Mouse (Mus musculus) splenic B cell, adult 2 months (primary cell): ENCODE results near the gene Kif12.

ENCODE experiments used
- DNase-seq: peaks from one replicate; pipeline ENCODE4 v3.0.0-alpha.2; 2011; ENCODE audit warnings: low read depth, low spot score
- H3K27me3 ChIP-seq: 2 replicates; pipeline ENCODE4 v1.6.1; 2012; ENCODE audit warnings: mild to moderate bottlenecking, low read length, moderate library complexity, mixed read lengths; ENCODE audit not compliant: control insufficient read depth, poor library complexity, insufficient read depth, severe bottlenecking
- H3K36me3 ChIP-seq: 2 replicates; pipeline ENCODE4 v1.6.1; 2012; ENCODE audit warnings: mild to moderate bottlenecking, low read length, moderate library complexity, mixed read lengths; ENCODE audit not compliant: control insufficient read depth, poor library complexity, insufficient read depth, severe bottlenecking

Kif12 gene

GRCm38 (mm10) chr4:63171969-63172685, at the start of gene Kif12:
Gene Kif12, minus strand, starts transcription at chr4:63172131.
- H3K27me3 ChIP-seq = no peaks in the 10 kb centered on the region
- no peak for DNase-seq
- no peaks in the 10 kb centered on the region for H3K36me3 ChIP-seq

GRCm38 (mm10) chr4:63221096-63221958, 49.4 kb upstream of the Kif12 start:
- no peak for DNase-seq
- Histone ChIP-seq H3K27me3 (no peaks in the 10 kb centered on the region), H3K36me3 (no peaks in the 10 kb centered on the region)

GRCm38 (mm10) chr4:63219635-63220034, 47.7 kb upstream of the Kif12 start:
- no peaks in the 10 kb centered on the region for H3K36me3 ChIP-seq
- no peaks in the 10 kb centered on the region for H3K27me3 ChIP-seq
- DNase-seq = no peak

GRCm38 (mm10) chr4:63219059-63219458, 47.1 kb upstream of the Kif12 start:
- no peaks in the 10 kb centered on the region for H3K36me3 ChIP-seq

GRCm38 (mm10) chr4:63217513-63217912, 45.6 kb upstream of the Kif12 start:
- no peaks in the 10 kb centered on the region for H3K36me3 ChIP-seq
- H3K27me3 ChIP-seq = no peaks in the 10 kb centered on the region
- DNase-seq = peak; percentile 42

More at GRCm38 (mm10) chr4:63219059-63219458, 47.1 kb upstream of the Kif12 start:
- no peak for DNase-seq
- no peaks in the 10 kb centered on the region for H3K27me3 ChIP-seq

GRCm38 (mm10) chr4:63216566-63216965, 44.6 kb upstream of the Kif12 start:
- H3K27me3 ChIP-seq = no peaks in the 10 kb centered on the region
- no peaks in the 10 kb centered on the region for H3K36me3 ChIP-seq
- no peak for DNase-seq

GRCm38 (mm10) chr4:63215993-63216531, 44.1 kb upstream of the Kif12 start:
- DNase-seq = peak; percentile 46
- Histone ChIP-seq H3K27me3 (no peaks in the 10 kb centered on the region), H3K36me3 (no peaks in the 10 kb centered on the region)

- peak; percentile 78 for DNase-seq
- no peaks in the 10 kb centered on the region for H3K36me3 ChIP-seq
Measured at GRCm38 (mm10) chr4:63215185-63215992, 43.5 kb upstream of the Kif12 start.

GRCm38 (mm10) chr4:63213907-63214621, 42.1 kb upstream of the Kif12 start, which contains the start of gene Col27a1:
Gene Col27a1, plus strand, starts transcription at chr4:63214004.
- DNase-seq = peak; percentile 54
- H3K27me3 ChIP-seq = no peaks in the 10 kb centered on the region
- H3K36me3 ChIP-seq = no peaks in the 10 kb centered on the region

More at GRCm38 (mm10) chr4:63215185-63215992, 43.5 kb upstream of the Kif12 start:
- H3K27me3 ChIP-seq = no peaks in the 10 kb centered on the region

- DNase-seq = peak; percentile 47
- no peaks in the 10 kb centered on the region for H3K36me3 ChIP-seq
- no peaks in the 10 kb centered on the region for H3K27me3 ChIP-seq
Measured at GRCm38 (mm10) chr4:63205583-63205982, 33.7 kb upstream of the Kif12 start.

GRCm38 (mm10) chr4:63203874-63204273, 31.9 kb upstream of the Kif12 start:
- no peaks in the 10 kb centered on the region for H3K36me3 ChIP-seq

GRCm38 (mm10) chr4:63199366-63199765, 27.4 kb upstream of the Kif12 start:
- H3K27me3 ChIP-seq = no peaks in the 10 kb centered on the region
- H3K36me3 ChIP-seq = no peaks in the 10 kb centered on the region

More at GRCm38 (mm10) chr4:63203874-63204273, 31.9 kb upstream of the Kif12 start:
- no peaks in the 10 kb centered on the region for H3K27me3 ChIP-seq
- no peak for DNase-seq

GRCm38 (mm10) chr4:63194366-63194765, 22.4 kb upstream of the Kif12 start:
- no peaks in the 10 kb centered on the region for H3K27me3 ChIP-seq
- no peak for DNase-seq

More at GRCm38 (mm10) chr4:63199366-63199765, 27.4 kb upstream of the Kif12 start:
- no peak for DNase-seq

GRCm38 (mm10) chr4:63191641-63192040, 19.7 kb upstream of the Kif12 start:
- DNase-seq = no peak
- Histone ChIP-seq H3K27me3 (no peaks in the 10 kb centered on the region), H3K36me3 (no peaks in the 10 kb centered on the region)

More at GRCm38 (mm10) chr4:63194366-63194765, 22.4 kb upstream of the Kif12 start:
- no peaks in the 10 kb centered on the region for H3K36me3 ChIP-seq
